Mouse (Mus musculus) limb, embryonic 11.5 days (tissue): ENCODE results near the gene Epb41l2. TPM values are rescaled to one million over a fixed set of nuclear protein-coding genes. Genes with fewer than 3 reads are reported as not detected.
A peak's percentile ranks its signal among the peaks of the same experiment; 100 is the strongest.

Experiments used
- ATAC-seq: fragments of 200-750 bp; cut with Nextera tagmentation; 2 replicates; pipeline ENCODE4 v1.8.0; 2017; ENCODE audit warnings: low read depth; ENCODE audit not compliant: insufficient number of reproducible peaks, low FRiP score, low TSS enrichment
- DNase-seq: peaks from one replicate; pipeline ENCODE4 v3.0.0-alpha.2; 2015; ENCODE audit warnings: low spot score
- H3K27ac ChIP-seq: fragments of 300-500 bp; sonication (generic); replicated peaks from 2 replicates; pipeline ENCODE4 v1.5.1; 2014; ENCODE audit warnings: low read depth, mild to moderate bottlenecking, low read length
- H3K27me3 ChIP-seq: fragments of 300-500 bp; sonication (generic); 2 replicates; pipeline ENCODE4 v1.6.1; 2014; ENCODE audit warnings: mild to moderate bottlenecking, low read length, mixed read lengths; ENCODE audit not compliant: control insufficient read depth, insufficient read depth
- H3K36me3 ChIP-seq: fragments of 300-500 bp; sonication (generic); 2 replicates; pipeline ENCODE4 v1.6.1; 2014; ENCODE audit warnings: mild to moderate bottlenecking, low read length, moderate library complexity, mixed read lengths; ENCODE audit not compliant: control insufficient read depth, insufficient read depth
- H3K4me1 ChIP-seq: fragments of 300-500 bp; sonication (generic); 2 replicates; pipeline ENCODE4 v1.6.1; 2014; ENCODE audit warnings: low read length, mixed read lengths; ENCODE audit not compliant: control insufficient read depth, insufficient read depth
- H3K4me2 ChIP-seq: fragments of 300-500 bp; sonication (generic); 2 replicates; pipeline ENCODE4 v1.6.1; 2014; ENCODE audit warnings: low read depth, mild to moderate bottlenecking, moderate library complexity; ENCODE audit not compliant: severe bottlenecking
- H3K4me3 ChIP-seq: fragments of 300-500 bp; sonication (generic); 2 replicates; pipeline ENCODE4 v1.5.1; 2014; ENCODE audit warnings: low read depth, low read length
- H3K9ac ChIP-seq: fragments of 300-500 bp; sonication (generic); 2 replicates; pipeline ENCODE4 v1.6.1; 2014; ENCODE audit warnings: mild to moderate bottlenecking, low read length
- H3K9me3 ChIP-seq: fragments of 300-500 bp; sonication (generic); 2 replicates; pipeline ENCODE4 v1.6.1; 2016; ENCODE audit warnings: low read length; ENCODE audit not compliant: control insufficient read depth
- WGBS: fragments of 180-500 bp; shearing (Covaris S2); extraction: QIAGEN DNeasy Blood & Tissue Kit; methylation state at CpG from one replicate; pipeline ENCODE4 v1.1.7; 2014; 5-methylcytosine and 5-hydroxymethylcytosine counted together
- polyA plus RNA-seq: library from polyadenylated mRNA; unstranded; fragments of >200 nt; fragmentation: Nextera tagmentation; extraction: Ambion mirVana; gene quantifications from 2 replicates; pipeline ENCODE4 v1.2.1, GENCODE M21; 2014

The Epb41l2 gene
- polyA plus RNA-seq, 1 experiment from 2014 or later, result 91.6 TPM

- Histone ChIP-seq H3K27ac (peak overlapping the region; percentile 72), H3K4me1 (peaks cover 31% of the 10 kb centered on the region), H3K4me3 (no peak overlapping the region), H3K36me3 (no peaks in the 10 kb centered on the region; the same call in 1 of the 2 replicates), H3K9me3 (no peaks in the 10 kb centered on the region), H3K27me3 (no peaks in the 10 kb centered on the region), H3K9ac (no peak overlapping the region), H3K4me2 (no peak overlapping the region)
- ATAC-seq, result no peak
- no peak for DNase-seq
- WGBS, result 43% methylated on average over 10 of the region's 10 CpGs
Measured at GRCm38 (mm10) chr10:25384391-25384790, 24.8 kb downstream of the Epb41l2 start.

GRCm38 (mm10) chr10:25385811-25386580 is 26.4 kb downstream of the Epb41l2 start:
- Histone ChIP-seq H3K4me1 (peaks cover 31% of the 10 kb centered on the region), H3K27ac (peak overlapping the region; percentile 83), H3K4me2 (no peak overlapping the region), H3K27me3 (no peaks in the 10 kb centered on the region), H3K9me3 (no peaks in the 10 kb centered on the region), H3K9ac (no peak overlapping the region), H3K4me3 (no peak overlapping the region), H3K36me3 (no peaks in the 10 kb centered on the region)
- 20% methylated on average over 13 of the region's 13 CpGs for WGBS
- DNase-seq, result peak; percentile 63
- peak; percentile 77 for ATAC-seq

- Histone ChIP-seq H3K36me3 (no peaks in the 10 kb centered on the region), H3K9me3 (no peaks in the 10 kb centered on the region), H3K4me2 (no peak overlapping the region), H3K9ac (0 out of 2 replicates have a peak overlapping the region, but pooled peaks have one; percentile 12), H3K27me3 (no peaks in the 10 kb centered on the region), H3K27ac (peak overlapping the region; percentile 83), H3K4me3 (no peak overlapping the region), H3K4me1 (peaks cover 31% of the 10 kb centered on the region)
- ATAC-seq (no peak), DNase-seq (no peak)
- WGBS, result 59% methylated on average over 4 of the region's 4 CpGs
Measured at GRCm38 (mm10) chr10:25386868-25387267, 27.3 kb downstream of the Epb41l2 start.

GRCm38 (mm10) chr10:25387268-25387667 is 27.7 kb downstream of the Epb41l2 start:
- Histone ChIP-seq H3K9me3 (no peaks in the 10 kb centered on the region), H3K9ac (no peak overlapping the region), H3K27ac (no peak overlapping the region), H3K27me3 (no peaks in the 10 kb centered on the region), H3K4me1 (peaks cover 31% of the 10 kb centered on the region), H3K36me3 (no peaks in the 10 kb centered on the region), H3K4me3 (no peak overlapping the region), H3K4me2 (no peak overlapping the region)
- DNase-seq (no peak), ATAC-seq (no peak)
- 21% methylated on average over 4 of the region's 4 CpGs for WGBS

- no peak overlapping the region for H3K27ac ChIP-seq
Measured at GRCm38 (mm10) chr10:25392786-25393185, 33.2 kb downstream of the Epb41l2 start.

GRCm38 (mm10) chr10:25393721-25394120 is 34.1 kb downstream of the Epb41l2 start:
- H3K36me3 ChIP-seq, result no peaks in the 10 kb centered on the region
- 91% methylated on average over 1 of the region's 1 CpGs for WGBS
- no peak overlapping the region for H3K4me3 ChIP-seq

More at GRCm38 (mm10) chr10:25392786-25393185, 33.2 kb downstream of the Epb41l2 start:
- Histone ChIP-seq H3K4me2 (no peak overlapping the region), H3K36me3 (no peaks in the 10 kb centered on the region), H3K9me3 (no peaks in the 10 kb centered on the region), H3K4me1 (peaks cover 5% of the 10 kb centered on the region; the same call in 1 of the 2 replicates), H3K27me3 (no peaks in the 10 kb centered on the region), H3K4me3 (no peak overlapping the region), H3K9ac (no peak overlapping the region)
- ATAC-seq (no peak), DNase-seq (no peak)
- 84% methylated on average over 7 of the region's 7 CpGs for WGBS

GRCm38 (mm10) chr10:25395236-25395886 is 35.8 kb downstream of the Epb41l2 start:
- ATAC-seq, result no peak
- no peaks in the 10 kb centered on the region for H3K36me3 ChIP-seq
- 92% methylated on average over 5 of the region's 5 CpGs for WGBS
- H3K4me2 ChIP-seq, result no peak overlapping the region
- peaks cover 6% of the 10 kb centered on the region; the same call in 1 of the 2 replicates for H3K4me1 ChIP-seq
- no peak for DNase-seq
- H3K27ac ChIP-seq, result no peak overlapping the region
- H3K9ac ChIP-seq, result no peak overlapping the region
- no peaks in the 10 kb centered on the region for H3K27me3 ChIP-seq
- no peak overlapping the region for H3K4me3 ChIP-seq
- H3K9me3 ChIP-seq, result no peaks in the 10 kb centered on the region

More at GRCm38 (mm10) chr10:25393721-25394120, 34.1 kb downstream of the Epb41l2 start:
- no peaks in the 10 kb centered on the region for H3K27me3 ChIP-seq
- H3K4me2 ChIP-seq, result no peak overlapping the region
- H3K27ac ChIP-seq, result no peak overlapping the region
- no peak overlapping the region for H3K9ac ChIP-seq
- DNase-seq (no peak), ATAC-seq (no peak)
- H3K4me1 ChIP-seq, result peaks cover 5% of the 10 kb centered on the region; the same call in 1 of the 2 replicates
- no peaks in the 10 kb centered on the region for H3K9me3 ChIP-seq

- Histone ChIP-seq H3K9me3 (no peaks in the 10 kb centered on the region), H3K36me3 (no peaks in the 10 kb centered on the region), H3K4me2 (no peak overlapping the region), H3K4me3 (no peak overlapping the region), H3K4me1 (peaks cover 6% of the 10 kb centered on the region; the same call in 1 of the 2 replicates), H3K27ac (no peak overlapping the region), H3K9ac (no peak overlapping the region), H3K27me3 (no peaks in the 10 kb centered on the region)
- WGBS, result 85% methylated on average over 3 of the region's 3 CpGs
- ATAC-seq (no peak), DNase-seq (no peak)
Measured at GRCm38 (mm10) chr10:25396859-25397258, 37.3 kb downstream of the Epb41l2 start.
